Mouse (Mus musculus): ENCODE results near the gene B9d1. TPM values are rescaled to one million over a fixed set of nuclear protein-coding genes. Genes with fewer than 3 reads are reported as not detected.

The B9d1 gene
- 1.3 and 3.1 TPM in 2 replicates for total RNA-seq (2017)

GRCm38 (mm10) chr11:61504713-61505257, at the start of gene B9d1:
Gene B9d1, plus strand, starts transcription at chr11:61505144.
- ATAC-seq (replicated peaks; ENCODE audit: low read depth, poor library complexity, severe bottlenecking): peak; percentile 88

- ATAC-seq (replicated peaks; ENCODE audit: low read depth, poor library complexity, severe bottlenecking): no peak
Measured at GRCm38 (mm10) chr11:61464071-61464470, 40.9 kb upstream of the B9d1 start.

GRCm38 (mm10) chr11:61465422-61465821, 39.5 kb upstream of the B9d1 start:
- no peak for ATAC-seq (replicated peaks; ENCODE audit: low read depth, poor library complexity, severe bottlenecking)

- no peak for ATAC-seq (replicated peaks; ENCODE audit: low read depth, poor library complexity, severe bottlenecking)
Measured at GRCm38 (mm10) chr11:61468534-61468933, 36.4 kb upstream of the B9d1 start.

GRCm38 (mm10) chr11:61469317-61469917, 35.5 kb upstream of the B9d1 start:
- peak; percentile 62 for ATAC-seq (replicated peaks; ENCODE audit: low read depth, poor library complexity, severe bottlenecking)

GRCm38 (mm10) chr11:61470880-61471279, 34.1 kb upstream of the B9d1 start:
- no peak for ATAC-seq (replicated peaks; ENCODE audit: low read depth, poor library complexity, severe bottlenecking)

- no peak for ATAC-seq (replicated peaks; ENCODE audit: low read depth, poor library complexity, severe bottlenecking)
Measured at GRCm38 (mm10) chr11:61473630-61474029, 31.3 kb upstream of the B9d1 start.

- ATAC-seq (replicated peaks; ENCODE audit: low read depth, poor library complexity, severe bottlenecking): no peak
Measured at GRCm38 (mm10) chr11:61476786-61477382, 28.1 kb upstream of the B9d1 start.

- ATAC-seq (replicated peaks; ENCODE audit: low read depth, poor library complexity, severe bottlenecking): no peak
Measured at GRCm38 (mm10) chr11:61477566-61478508, 27.1 kb upstream of the B9d1 start.

GRCm38 (mm10) chr11:61478788-61479187, 26.2 kb upstream of the B9d1 start:
- no peak for ATAC-seq (replicated peaks; ENCODE audit: low read depth, poor library complexity, severe bottlenecking)

- ATAC-seq (replicated peaks; ENCODE audit: low read depth, poor library complexity, severe bottlenecking): peak; percentile 32; the same call in 1 of the 2 replicates
Measured at GRCm38 (mm10) chr11:61481239-61482090, 23.5 kb upstream of the B9d1 start.

GRCm38 (mm10) chr11:61483226-61483845, 21.6 kb upstream of the B9d1 start:
- no peak for ATAC-seq (replicated peaks; ENCODE audit: low read depth, poor library complexity, severe bottlenecking)

- no peak for ATAC-seq (replicated peaks; ENCODE audit: low read depth, poor library complexity, severe bottlenecking)
Measured at GRCm38 (mm10) chr11:61484256-61484612, 20.7 kb upstream of the B9d1 start.

GRCm38 (mm10) chr11:61484613-61485540, 20.1 kb upstream of the B9d1 start, which contains the start of gene Mfap4:
Gene Mfap4, plus strand, starts transcription at chr11:61485431.
- no peak for ATAC-seq (replicated peaks; ENCODE audit: low read depth, poor library complexity, severe bottlenecking)

GRCm38 (mm10) chr11:61485541-61486457, 19.1 kb upstream of the B9d1 start:
- ATAC-seq (replicated peaks; ENCODE audit: low read depth, poor library complexity, severe bottlenecking): no peak

- ATAC-seq (replicated peaks; ENCODE audit: low read depth, poor library complexity, severe bottlenecking): no peak
Measured at GRCm38 (mm10) chr11:61486458-61487219, 18.3 kb upstream of the B9d1 start.

Measured in common myeloid progenitor, adult 5-6 weeks (primary cell).